Mouse (Mus musculus): ENCODE data around the gene Praf2.
"Not testable (repeated sequence)": the region's sequence is repeated elsewhere in the genome, so short reads cannot be mapped to it uniquely, and the experiment has no call there.

Gene Praf2

GRCm38 (mm10) chrX:7728215-7728921 is at the start of gene Praf2:
TSS of gene Praf2 (plus strand) at chrX:7728439.
- peak; percentile 96 for DNase-seq (ENCODE audit: low read depth, low spot score)

- no peak for DNase-seq (ENCODE audit: low read depth, low spot score)
Measured at GRCm38 (mm10) chrX:7678986-7679385, 49.3 kb upstream of the Praf2 start.

GRCm38 (mm10) chrX:7679405-7680056 is 48.7 kb upstream of the Praf2 start:
- DNase-seq (ENCODE audit: low read depth, low spot score): peak; percentile 91

GRCm38 (mm10) chrX:7680057-7680412 is 48.2 kb upstream of the Praf2 start:
- DNase-seq (ENCODE audit: low read depth, low spot score): no peak

GRCm38 (mm10) chrX:7680864-7681263 is 47.4 kb upstream of the Praf2 start, which contains the start of gene Magix:
TSS of gene Magix (minus strand) at chrX:7681251.
- DNase-seq (ENCODE audit: low read depth, low spot score): no peak

- DNase-seq (ENCODE audit: low read depth, low spot score): no peak
Measured at GRCm38 (mm10) chrX:7688321-7688720, 39.9 kb upstream of the Praf2 start.

- no peak for DNase-seq (ENCODE audit: low read depth, low spot score)
Measured at GRCm38 (mm10) chrX:7690486-7690885, 37.8 kb upstream of the Praf2 start.

GRCm38 (mm10) chrX:7692862-7693261 is 35.4 kb upstream of the Praf2 start:
- DNase-seq (ENCODE audit: low read depth, low spot score): peak; percentile 58

GRCm38 (mm10) chrX:7696520-7696919 is 31.7 kb upstream of the Praf2 start:
- DNase-seq (ENCODE audit: low read depth, low spot score): no peak

- DNase-seq (ENCODE audit: low read depth, low spot score): peak; percentile 96
Measured at GRCm38 (mm10) chrX:7696954-7697381, 31.3 kb upstream of the Praf2 start, which contains the start of gene Gpkow. TSS of gene Gpkow (plus strand) at chrX:7697131.

GRCm38 (mm10) chrX:7713764-7714134 is 14.5 kb upstream of the Praf2 start:
- DNase-seq (ENCODE audit: low read depth, low spot score): not testable (repeated sequence)

GRCm38 (mm10) chrX:7714135-7714899 is 13.9 kb upstream of the Praf2 start, which contains the start of gene Wdr45:
TSS of gene Wdr45 (plus strand) at chrX:7714333.
- peak; percentile 97 for DNase-seq (ENCODE audit: low read depth, low spot score)

GRCm38 (mm10) chrX:7716058-7716457 is 12.2 kb upstream of the Praf2 start:
- peak; percentile 50 for DNase-seq (ENCODE audit: low read depth, low spot score)

GRCm38 (mm10) chrX:7721514-7722281 is 6.5 kb upstream of the Praf2 start, which contains the start of gene Gm45208:
TSS of gene Gm45208 (plus strand) at chrX:7722245.
- peak; percentile 93 for DNase-seq (ENCODE audit: low read depth, low spot score)

GRCm38 (mm10) chrX:7722282-7722611 is 6.0 kb upstream of the Praf2 start:
- DNase-seq (ENCODE audit: low read depth, low spot score): no peak

- DNase-seq (ENCODE audit: low read depth, low spot score): peak; percentile 94
Measured at GRCm38 (mm10) chrX:7722691-7723090, 5.5 kb upstream of the Praf2 start.

GRCm38 (mm10) chrX:7724135-7724534 is 4.1 kb upstream of the Praf2 start:
- peak; percentile 29 for DNase-seq (ENCODE audit: low read depth, low spot score)

- peak; percentile 87 for DNase-seq (ENCODE audit: low read depth, low spot score)
Measured at GRCm38 (mm10) chrX:7725841-7726240, 2.4 kb upstream of the Praf2 start.

- DNase-seq (ENCODE audit: low read depth, low spot score): no peak
Measured at GRCm38 (mm10) chrX:7727176-7727575, 1.1 kb upstream of the Praf2 start.

GRCm38 (mm10) chrX:7728922-7729265 is 655 bp downstream of the Praf2 start:
- peak; percentile 43 for DNase-seq (ENCODE audit: low read depth, low spot score)

- DNase-seq (ENCODE audit: low read depth, low spot score): peak; percentile 71
Measured at GRCm38 (mm10) chrX:7733571-7734156, 5.4 kb downstream of the Praf2 start.
